Mouse (Mus musculus): ENCODE measurements around the gene Uxs1.

Gene Uxs1

DNA sequence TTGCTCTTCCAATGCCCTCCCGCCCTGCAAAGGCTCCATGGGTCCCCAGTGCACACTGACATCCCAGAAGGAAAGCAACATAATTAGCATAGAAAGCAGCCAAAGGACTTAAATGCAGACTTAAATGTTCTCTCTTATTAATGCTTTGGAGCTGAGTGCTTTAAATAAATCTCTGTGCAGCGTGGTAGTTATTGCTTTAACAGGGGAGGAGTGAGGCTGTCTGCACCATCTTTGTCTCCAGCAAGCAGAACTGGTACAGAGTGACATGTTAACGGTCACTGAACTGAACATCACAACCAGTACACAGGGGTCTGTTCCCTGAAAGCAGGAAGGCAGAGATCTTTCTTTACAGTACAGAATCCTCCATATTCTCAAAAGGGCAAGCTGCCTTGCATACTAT, 29.6 kb downstream of the Uxs1 start:
- DNase-seq (ENCODE audit: low read depth): no peak

GRCm38 (mm10) chr1:43789765-43790164, 37.8 kb downstream of the Uxs1 start:
- DNase-seq (ENCODE audit: low read depth): no peak

DNA sequence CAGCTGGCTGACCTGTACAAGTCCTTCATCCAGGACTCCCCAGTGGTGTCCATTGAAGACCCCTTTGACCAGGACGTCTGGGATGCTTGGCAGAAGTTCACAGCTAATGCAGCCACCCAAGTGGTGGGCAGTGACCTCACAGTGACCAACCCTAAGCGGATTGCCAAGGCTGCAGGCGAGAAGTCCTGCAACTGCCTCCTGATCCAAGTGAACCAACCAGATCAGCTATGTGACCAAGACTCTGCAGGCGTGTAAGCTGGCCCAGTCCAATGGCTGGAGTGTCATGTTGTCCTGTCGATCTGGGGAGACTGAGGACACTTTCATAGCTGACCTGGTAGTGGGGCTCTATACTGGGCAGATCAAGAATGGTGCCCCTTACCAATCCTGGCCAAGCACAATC, 40.9 kb downstream of the Uxs1 start:
- no peak for DNase-seq (ENCODE audit: low read depth)

DNA sequence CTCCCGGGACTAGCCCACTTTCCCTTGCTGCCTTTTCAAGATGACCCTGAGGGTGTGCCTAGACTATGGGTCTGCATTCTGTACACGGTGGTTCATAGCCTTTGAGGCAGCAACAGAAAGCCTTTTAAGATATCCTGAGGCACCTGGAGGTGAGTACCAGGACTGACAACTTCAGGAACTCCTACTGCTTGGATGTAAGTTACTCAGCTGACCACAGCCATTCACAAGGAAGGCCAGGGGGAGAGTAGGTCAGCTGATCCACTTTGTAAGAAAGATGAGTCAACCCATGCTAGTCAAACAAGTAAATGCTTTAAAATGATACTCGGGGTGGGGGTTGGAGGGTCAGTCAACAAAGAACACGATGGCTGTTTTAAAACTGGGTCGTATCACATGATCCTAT, 42.3 kb downstream of the Uxs1 start:
- DNase-seq (ENCODE audit: low read depth): peak; percentile 18

GRCm38 (mm10) chr1:43783186-43783585, 44.4 kb downstream of the Uxs1 start:
- DNase-seq (ENCODE audit: low read depth): no peak

DNA sequence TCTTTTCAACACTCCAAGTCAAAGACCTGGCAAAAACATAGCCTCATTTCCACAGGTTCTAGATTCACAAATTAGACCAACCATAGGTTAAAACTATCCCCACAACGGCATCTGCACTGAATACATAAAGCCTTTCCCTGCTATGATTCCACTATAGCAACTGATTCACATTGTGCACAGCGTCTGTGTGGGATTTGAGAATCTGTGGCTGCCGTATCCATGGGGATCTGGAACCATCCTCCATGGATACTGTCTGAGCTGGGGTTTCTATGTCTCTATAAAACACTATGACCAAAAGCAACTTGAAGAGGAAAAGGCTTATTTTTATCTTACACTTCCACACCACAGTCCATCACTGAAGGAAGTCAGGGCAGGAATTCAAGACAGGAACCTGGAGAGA, 44.9 kb downstream of the Uxs1 start:
- DNase-seq (ENCODE audit: low read depth): no peak

- no peak for DNase-seq (ENCODE audit: low read depth)
These were observed 45.9 kb downstream of the Uxs1 start for GRCm38 (mm10) chr1:43781672-43782071.

- no peak for DNase-seq (ENCODE audit: low read depth)
These were observed 46.4 kb downstream of the Uxs1 start for GRCm38 (mm10) chr1:43781195-43781594.

GRCm38 (mm10) chr1:43776106-43776505, 51.5 kb downstream of the Uxs1 start:
- no peak for DNase-seq (ENCODE audit: low read depth)

- no peak for DNase-seq (ENCODE audit: low read depth)
These were observed 53.5 kb downstream of the Uxs1 start for GRCm38 (mm10) chr1:43774126-43774525.

- DNase-seq (ENCODE audit: low read depth): no peak
These were observed 54.9 kb downstream of the Uxs1 start for GRCm38 (mm10) chr1:43772694-43773093.

DNA sequence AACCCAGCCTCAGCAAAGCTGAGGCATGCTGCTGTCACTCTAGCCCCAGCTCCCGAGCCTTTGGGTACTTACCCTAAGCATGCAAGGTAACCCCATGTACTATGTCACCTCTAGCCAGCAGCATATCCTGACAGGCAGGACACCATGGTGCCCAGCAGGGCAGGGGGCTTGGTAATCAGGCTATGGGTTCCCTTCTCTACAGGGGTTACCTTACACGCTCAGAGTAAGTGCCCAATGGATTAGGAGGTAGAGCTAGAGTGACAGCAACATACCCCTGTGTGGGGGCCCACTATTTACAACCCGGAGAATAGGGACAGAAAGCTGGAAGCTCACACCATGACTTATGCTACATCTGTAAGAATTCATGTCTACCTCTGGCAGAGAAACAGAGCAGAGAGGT, 57.6 kb downstream of the Uxs1 start:
- no peak for DNase-seq (ENCODE audit: low read depth)

DNA sequence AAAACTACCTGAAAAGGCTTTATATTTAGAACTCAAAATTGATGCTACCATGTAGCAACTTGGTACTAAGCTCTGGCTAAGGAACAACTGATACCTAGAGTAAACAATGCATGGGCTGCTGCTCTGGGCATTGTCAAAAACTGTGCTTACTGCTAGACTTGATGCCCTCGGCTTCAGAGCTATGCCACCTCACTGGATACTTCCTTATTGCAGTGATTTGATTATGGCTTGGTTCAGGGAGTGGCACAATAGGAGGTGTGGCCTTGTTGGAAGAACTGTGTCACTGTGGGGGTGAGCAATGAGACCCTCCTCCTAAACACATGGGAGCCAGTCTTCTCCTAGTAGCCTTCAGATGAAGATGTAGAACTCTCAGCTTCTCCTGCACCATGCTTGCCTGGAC, 58.3 kb downstream of the Uxs1 start:
- DNase-seq (ENCODE audit: low read depth): no peak

DNA sequence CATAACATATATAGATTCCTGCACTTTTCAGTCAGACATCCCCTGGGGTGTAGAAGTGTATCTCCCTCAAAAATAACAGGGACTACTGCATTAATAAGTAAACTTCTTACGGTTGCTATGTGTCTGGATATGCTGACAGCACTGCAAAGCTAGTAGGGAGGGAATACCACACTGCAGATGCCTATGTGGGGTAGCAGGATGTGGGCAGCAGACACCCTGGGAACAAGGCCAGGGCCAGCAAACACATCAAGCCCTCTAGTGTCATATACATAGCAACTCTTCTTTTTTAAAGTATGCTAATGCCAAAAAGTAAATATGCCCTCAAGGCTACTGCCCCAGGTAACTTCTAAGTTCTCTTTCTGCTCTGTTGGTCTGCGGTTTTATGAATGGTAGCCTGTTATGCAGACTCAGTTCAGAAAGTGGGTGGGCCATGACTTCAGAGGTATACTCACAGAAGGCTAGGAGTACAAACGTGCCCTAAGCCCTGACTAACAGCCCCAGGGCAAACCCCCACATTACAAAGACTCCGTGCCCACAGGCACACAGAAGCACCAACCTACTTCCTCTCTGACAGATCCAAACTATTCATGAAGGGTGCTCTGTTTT, 59.1 kb downstream of the Uxs1 start:
- peak; percentile 39 for DNase-seq (ENCODE audit: low read depth)

DNA sequence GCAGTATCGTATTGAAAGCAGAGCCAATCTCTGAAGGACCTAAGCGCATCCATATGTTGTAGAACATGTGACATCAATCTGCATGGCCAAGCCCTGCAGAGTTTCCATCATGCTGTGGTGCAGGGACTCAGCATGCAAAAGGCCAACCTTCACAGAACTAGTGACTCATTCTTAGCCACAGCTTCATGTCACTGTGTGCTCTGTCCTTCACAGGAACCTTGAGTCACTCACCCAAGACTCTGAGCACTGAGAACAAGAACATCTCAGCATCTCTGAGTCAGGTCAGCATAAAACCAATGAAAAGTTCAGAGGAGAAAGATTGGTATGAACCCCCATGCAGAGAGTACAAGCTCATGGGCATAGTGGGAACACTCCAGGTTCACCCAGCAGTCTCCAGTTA, 61.3 kb downstream of the Uxs1 start:
- DNase-seq (ENCODE audit: low read depth): peak; percentile 82

- no peak for DNase-seq (ENCODE audit: low read depth)
These were observed 63.1 kb downstream of the Uxs1 start for GRCm38 (mm10) chr1:43764481-43764880.

DNA sequence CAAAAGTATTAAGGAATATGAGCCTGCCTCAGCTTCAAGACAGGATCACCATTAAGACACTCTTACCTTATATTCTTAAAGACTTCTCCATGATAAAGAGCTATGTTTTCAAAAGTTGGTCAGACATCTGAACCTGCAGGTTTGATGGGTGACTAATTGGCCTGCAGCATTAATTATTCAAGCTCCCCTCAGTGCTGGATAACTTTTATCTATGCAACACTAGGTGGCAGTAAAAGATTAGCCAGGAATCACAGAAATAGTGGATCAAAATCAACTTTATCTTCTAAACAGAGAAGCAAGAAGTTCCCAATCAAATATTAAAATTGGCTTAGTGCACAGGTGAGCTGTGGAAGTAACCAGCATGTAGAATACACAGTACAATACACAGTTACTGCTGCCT, 67.5 kb downstream of the Uxs1 start:
- peak; percentile 57 for DNase-seq (ENCODE audit: low read depth)

GRCm38 (mm10) chr1:43754448-43755312, 72.9 kb downstream of the Uxs1 start:
- no peak for DNase-seq (ENCODE audit: low read depth)

- no peak for DNase-seq (ENCODE audit: low read depth)
These were observed 89.1 kb downstream of the Uxs1 start for GRCm38 (mm10) chr1:43738519-43738894.

- peak; percentile 49 for DNase-seq (ENCODE audit: low read depth)
These were observed 89.6 kb downstream of the Uxs1 start for GRCm38 (mm10) chr1:43737812-43738518.

GRCm38 (mm10) chr1:43732657-43733056, 94.9 kb downstream of the Uxs1 start:
- DNase-seq (ENCODE audit: low read depth): no peak

DNA sequence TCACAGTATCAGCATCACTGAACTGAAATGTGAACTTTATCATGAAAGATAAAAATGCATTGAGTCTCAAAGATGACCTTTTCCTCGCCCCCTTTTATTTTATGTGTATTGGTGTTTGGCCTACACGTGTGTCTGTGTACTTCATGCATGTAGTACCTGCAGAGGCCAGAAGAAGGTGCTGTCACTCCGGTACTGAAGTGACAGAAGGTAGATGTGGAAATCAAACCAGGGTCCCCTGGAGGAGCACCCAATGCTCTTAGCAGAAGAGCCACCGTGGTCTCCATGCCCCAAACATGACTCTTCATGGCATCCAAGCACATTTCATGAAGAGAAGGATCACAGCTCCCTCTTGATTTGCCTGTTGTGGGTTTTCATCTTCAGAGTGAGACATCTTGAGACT, 95.5 kb downstream of the Uxs1 start:
- no peak for DNase-seq (ENCODE audit: low read depth)

DNA sequence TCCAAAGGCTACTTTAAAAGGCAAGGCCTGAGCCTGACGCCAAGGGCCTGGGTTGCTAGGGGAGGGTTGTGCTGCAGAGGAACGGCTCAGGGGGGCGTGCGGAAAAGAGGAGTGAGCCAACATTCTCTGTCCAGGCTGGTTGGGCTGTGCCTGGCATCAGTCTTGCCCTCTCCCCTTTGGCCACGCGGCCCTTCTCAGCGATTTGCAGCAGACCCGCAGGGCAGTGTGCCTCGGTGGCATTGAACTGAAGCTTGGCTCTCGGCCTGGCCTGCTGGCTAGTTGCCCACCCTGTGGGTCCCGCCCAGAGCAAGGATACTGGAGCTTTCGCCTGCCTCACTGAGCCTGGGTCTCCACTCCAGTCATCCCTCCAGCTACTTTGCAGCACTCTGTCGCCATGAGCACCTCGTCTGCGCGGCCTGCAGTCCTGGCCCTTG, 97.1 kb downstream of the Uxs1 start, which contains the start of gene 1500015O10Rik:
1500015O10Rik (plus strand) TSS at position 112 of the 434 bp plus-strand sequence.
- DNase-seq (ENCODE audit: low read depth): no peak
